8 mouse cellular contexts compared by ENCODE assay signal in genomic region chr7:122015734-122016133, GRCm38 (mm10). TPM values are rescaled to one million over a fixed set of nuclear protein-coding genes. Genes with fewer than 3 reads are reported as not detected.
DNase-seq lines count a peak whose midpoint lies in the region; ATAC-seq lines count a peak whose summit lies in the region.

No protein-coding gene starts in this region.

- H3K9ac ChIP-seq in hindbrain, embryonic 16.5 days (ENCODE audit: low read depth, low read length) = peak overlapping the region; percentile 35; the same call in 1 of the 2 replicates
- H3K9ac ChIP-seq in liver, embryonic 11.5 days (ENCODE audit: low read depth, low read length) = no peak overlapping the region; the same call in 1 of the 2 replicates

- DNase-seq in adrenal gland, adult (ENCODE audit: inconsistent age in 2 of 2, low spot score in 1 of 2) = peak; percentile 19 to 71
- no peak for DNase-seq in adrenal gland, postnatal 4 days (ENCODE audit: low spot score in 2 of 2)
- DNase-seq in gastrocnemius, adult 8-10 months (ENCODE audit: low spot score in 2 of 2) = peak; percentile 18 to 24
- DNase-seq in liver, embryonic 11.5 days (ENCODE audit: low spot score) = no peak
- peak; percentile 75 for DNase-seq in urinary bladder, postnatal 14 days (ENCODE audit: low spot score)
- no peak for DNase-seq in spleen, postnatal 4 days (ENCODE audit: low spot score in 2 of 2)
- no peak for DNase-seq in cerebellum, postnatal 14 days

- no peak for ATAC-seq in hindbrain, embryonic 16.5 days
- no peak for ATAC-seq in liver, embryonic 11.5 days (replicated peaks; ENCODE audit: low FRiP score)

- peaks cover 12% of the 10 kb centered on the region for H3K36me3 ChIP-seq in hindbrain, embryonic 16.5 days (ENCODE audit: control insufficient read depth, insufficient read depth, low read length)
- H3K36me3 ChIP-seq in liver, embryonic 11.5 days (ENCODE audit: control insufficient read depth, insufficient read depth, low read length) = peaks cover 9% of the 10 kb centered on the region; the same call in 1 of the 2 replicates

- peaks cover 29% of the 10 kb centered on the region for H3K4me1 ChIP-seq in hindbrain, embryonic 16.5 days (ENCODE audit: control insufficient read depth, insufficient read depth, low read depth, low read length)
- peaks cover 58% of the 10 kb centered on the region for H3K4me1 ChIP-seq in liver, embryonic 11.5 days (replicated peaks; ENCODE audit: control insufficient read depth, insufficient read depth, low read length)

- no peak overlapping the region; the same call in 1 of the 2 replicates for H3K4me2 ChIP-seq in hindbrain, embryonic 16.5 days (ENCODE audit: low read length)
- H3K4me2 ChIP-seq in liver, embryonic 11.5 days = peak overlapping the region; percentile 44

- WGBS in hindbrain, embryonic 16.5 days = 56% methylated on average over 10 of the region's 10 CpGs
- WGBS in liver, embryonic 11.5 days = 59% methylated on average over 10 of the region's 10 CpGs

- H3K27ac ChIP-seq in hindbrain, embryonic 16.5 days (ENCODE audit: low read depth, low read length) = no peak overlapping the region
- no peak overlapping the region; the same call in 1 of the 2 replicates for H3K27ac ChIP-seq in liver, embryonic 11.5 days (ENCODE audit: low read depth, low read length)

- no peak overlapping the region for H3K4me3 ChIP-seq in hindbrain, embryonic 16.5 days (ENCODE audit: low read length)
- no peak overlapping the region for H3K4me3 ChIP-seq in liver, embryonic 11.5 days (ENCODE audit: low read depth, low read length)

- H3K9me3 ChIP-seq in hindbrain, embryonic 16.5 days (ENCODE audit: control insufficient read depth, low read length) = no peaks in the 10 kb centered on the region
- H3K9me3 ChIP-seq in liver, embryonic 11.5 days (ENCODE audit: control insufficient read depth, low read length) = no peaks in the 10 kb centered on the region

- no peaks in the 10 kb centered on the region for H3K27me3 ChIP-seq in hindbrain, embryonic 16.5 days (replicated peaks; ENCODE audit: control insufficient read depth, insufficient read depth, low read length)
- H3K27me3 ChIP-seq in liver, embryonic 11.5 days (replicated peaks; ENCODE audit: control insufficient read depth, insufficient read depth, low read length) = no peaks in the 10 kb centered on the region

RNA-seq across cellular contexts. Expression of gene Gga2, which starts 5.3 kb away (rescaled TPM):
- 10 to 100 TPM; 34.2 to 43.2 TPM for total RNA-seq in adrenal gland, postnatal 4 days (2021)
- 10 to 100 TPM; 13.3 to 17.0 (median 15.2) TPM for total RNA-seq in gastrocnemius, adult 8-10 months (2022)
- polyA plus RNA-seq in hindbrain, embryonic 16.5 days (2015; fragmentation: Nextera tagmentation; extraction: Ambion mirVana) = 46.5 and 51.4 TPM in 2 replicates
- 69.4 and 87.7 TPM in 2 replicates for polyA plus RNA-seq in liver, embryonic 11.5 days (2014; fragmentation: Nextera tagmentation; extraction: Ambion mirVana)

RNA-seq across cellular contexts. Expression of gene Cog7, which starts 34.2 kb away (rescaled TPM):
- total RNA-seq in adrenal gland, postnatal 4 days (2021) = 10 to 100 TPM; 31.1 to 32.6 TPM
- 10 to 100 TPM; 11.1 to 11.9 (median 11.6) TPM for total RNA-seq in gastrocnemius, adult 8-10 months (2022)
- polyA plus RNA-seq in hindbrain, embryonic 16.5 days (2015; fragmentation: Nextera tagmentation; extraction: Ambion mirVana) = 32.3 and 33.9 TPM in 2 replicates
- 20.7 and 21.6 TPM in 2 replicates for polyA plus RNA-seq in liver, embryonic 11.5 days (2014; fragmentation: Nextera tagmentation; extraction: Ambion mirVana)

RNA-seq across cellular contexts. Expression of gene Ubfd1, which starts 51.2 kb away (rescaled TPM):
- 10 to 100 TPM; 51.0 to 53.7 TPM for total RNA-seq in adrenal gland, postnatal 4 days (2021)
- total RNA-seq in gastrocnemius, adult 8-10 months (2022) = 10 to 100 TPM; 18.3 to 22.9 (median 21.0) TPM
- 71.2 and 75.7 TPM in 2 replicates for polyA plus RNA-seq in hindbrain, embryonic 16.5 days (2015; fragmentation: Nextera tagmentation; extraction: Ambion mirVana)
- polyA plus RNA-seq in liver, embryonic 11.5 days (2014; fragmentation: Nextera tagmentation; extraction: Ambion mirVana) = 59.7 and 64.9 TPM in 2 replicates

RNA-seq across cellular contexts. Expression of gene Ears2, which starts 51.3 kb away (rescaled TPM):
- 10 to 100 TPM; 20.5 to 20.8 TPM for total RNA-seq in adrenal gland, postnatal 4 days (2021)
- 1 to 10 TPM; 6.4 to 9.3 (median 8.0) TPM for total RNA-seq in gastrocnemius, adult 8-10 months (2022)
- 8.7 and 9.6 TPM in 2 replicates for polyA plus RNA-seq in hindbrain, embryonic 16.5 days (2015; fragmentation: Nextera tagmentation; extraction: Ambion mirVana)
- 16.1 and 18.0 TPM in 2 replicates for polyA plus RNA-seq in liver, embryonic 11.5 days (2014; fragmentation: Nextera tagmentation; extraction: Ambion mirVana)

Comparison
In these comparisons a context has a peak if more than half of its experiments do, and no peak if none do; other contexts are left out.
1. DNase-seq: peak in adrenal gland, adult (2 of 2), gastrocnemius, adult 8-10 months (2 of 2) and urinary bladder, postnatal 14 days (single experiment); none in adrenal gland, postnatal 4 days (0 of 2), liver, embryonic 11.5 days (single experiment), spleen, postnatal 4 days (0 of 2) and cerebellum, postnatal 14 days (0 of 2).